Mouse (Mus musculus): ENCODE results near the gene 1700067K01Rik. TPM values are rescaled to one million over a fixed set of nuclear protein-coding genes. Genes with fewer than 3 reads are reported as not detected.

1700067K01Rik gene
- polyA plus RNA-seq, 1 experiment from 2014 or later = 0.52 TPM

GRCm38 (mm10) chr8:83971661-83972060 is 29.6 kb upstream of the 1700067K01Rik start:
- no peak overlapping the region; the same call in 1 of the 2 replicates for H3K27ac ChIP-seq (ENCODE audit: low read depth, low read length)
- H3K9ac ChIP-seq (ENCODE audit: low read depth, low read length) = peak overlapping the region; percentile 75
- H3K4me1 ChIP-seq (ENCODE audit: control insufficient read depth, insufficient read depth, low read length) = peaks cover 18% of the 10 kb centered on the region
- 73% methylated on average over 6 of the region's 6 CpGs for WGBS (ENCODE audit: insufficient replicate concordance)
- no peaks in the 10 kb centered on the region for H3K9me3 ChIP-seq (replicated peaks; ENCODE audit: control insufficient read depth, low read length)
- peak overlapping the region; percentile 98 for H3K4me3 ChIP-seq (ENCODE audit: low read depth, low read length)
- H3K4me2 ChIP-seq = peak overlapping the region; percentile 78
- ATAC-seq (replicated peaks; ENCODE audit: insufficient number of reproducible peaks, low FRiP score, low TSS enrichment) = no peak
- H3K27me3 ChIP-seq (ENCODE audit: control insufficient read depth, insufficient read depth, low read length) = no peaks in the 10 kb centered on the region
- H3K36me3 ChIP-seq (ENCODE audit: control insufficient read depth, insufficient read depth, low read length) = peaks cover 16% of the 10 kb centered on the region

- Histone ChIP-seq H3K4me1 (ENCODE audit: control insufficient read depth, insufficient read depth, low read length) (peaks cover 26% of the 10 kb centered on the region), H3K9ac (ENCODE audit: low read depth, low read length) (peak within 1 kb of the TSS; percentile 88), H3K27me3 (ENCODE audit: control insufficient read depth, insufficient read depth, low read length) (no peaks in the 10 kb centered on the region), H3K4me3 (ENCODE audit: low read depth, low read length) (peak within 1 kb of the TSS; percentile 98), H3K9me3 (replicated peaks; ENCODE audit: control insufficient read depth, low read length) (no peaks in the 10 kb centered on the region), H3K4me2 (peak within 1 kb of the TSS; percentile 90), H3K36me3 (ENCODE audit: control insufficient read depth, insufficient read depth, low read length) (peaks cover 16% of the 10 kb centered on the region), H3K27ac (ENCODE audit: low read depth, low read length) (peak within 1 kb of the TSS; percentile 68)
- peak; percentile 99 for ATAC-seq (replicated peaks; ENCODE audit: insufficient number of reproducible peaks, low FRiP score, low TSS enrichment)
- WGBS (ENCODE audit: insufficient replicate concordance) = under 1% methylated on average over 86 of the region's 94 CpGs
Observed at GRCm38 (mm10) chr8:83972150-83973120, 28.9 kb upstream of the 1700067K01Rik start, which contains the start of gene Prkaca. Gene Prkaca, plus strand, starts transcription at chr8:83972993.

GRCm38 (mm10) chr8:83973161-83974031 is 27.9 kb upstream of the 1700067K01Rik start:
- 4% methylated on average over 29 of the region's 37 CpGs for WGBS (ENCODE audit: insufficient replicate concordance)
- Histone ChIP-seq H3K36me3 (ENCODE audit: control insufficient read depth, insufficient read depth, low read length) (peaks cover 12% of the 10 kb centered on the region), H3K9me3 (replicated peaks; ENCODE audit: control insufficient read depth, low read length) (no peaks in the 10 kb centered on the region), H3K4me2 (peak overlapping the region; percentile 90), H3K27me3 (ENCODE audit: control insufficient read depth, insufficient read depth, low read length) (no peaks in the 10 kb centered on the region), H3K9ac (ENCODE audit: low read depth, low read length) (peak overlapping the region; percentile 88), H3K27ac (ENCODE audit: low read depth, low read length) (peak overlapping the region; percentile 68), H3K4me3 (ENCODE audit: low read depth, low read length) (peak overlapping the region; percentile 98), H3K4me1 (ENCODE audit: control insufficient read depth, insufficient read depth, low read length) (peaks cover 34% of the 10 kb centered on the region)
- peak; percentile 18; the same call in 1 of the 2 replicates for ATAC-seq (replicated peaks; ENCODE audit: insufficient number of reproducible peaks, low FRiP score, low TSS enrichment)

- Histone ChIP-seq H3K9me3 (replicated peaks; ENCODE audit: control insufficient read depth, low read length) (no peaks in the 10 kb centered on the region), H3K27me3 (ENCODE audit: control insufficient read depth, insufficient read depth, low read length) (no peaks in the 10 kb centered on the region), H3K27ac (ENCODE audit: low read depth, low read length) (no peak overlapping the region), H3K36me3 (ENCODE audit: control insufficient read depth, insufficient read depth, low read length) (peaks cover 6% of the 10 kb centered on the region), H3K4me3 (ENCODE audit: low read depth, low read length) (no peak overlapping the region; the same call in 1 of the 2 replicates), H3K4me1 (ENCODE audit: control insufficient read depth, insufficient read depth, low read length) (peaks cover 44% of the 10 kb centered on the region), H3K4me2 (peak overlapping the region; percentile 90), H3K9ac (ENCODE audit: low read depth, low read length) (0 out of 2 replicates have a peak overlapping the region, but pooled peaks have one; percentile 16)
- no peak for ATAC-seq (replicated peaks; ENCODE audit: insufficient number of reproducible peaks, low FRiP score, low TSS enrichment)
- WGBS (ENCODE audit: insufficient replicate concordance) = 65% methylated on average over 4 of the region's 4 CpGs
Observed at GRCm38 (mm10) chr8:83974521-83974920, 26.8 kb upstream of the 1700067K01Rik start.

GRCm38 (mm10) chr8:83976101-83976630 is 25.1 kb upstream of the 1700067K01Rik start:
- Histone ChIP-seq H3K4me1 (ENCODE audit: control insufficient read depth, insufficient read depth, low read length) (peaks cover 57% of the 10 kb centered on the region), H3K9me3 (replicated peaks; ENCODE audit: control insufficient read depth, low read length) (no peaks in the 10 kb centered on the region), H3K9ac (ENCODE audit: low read depth, low read length) (no peak overlapping the region), H3K27me3 (ENCODE audit: control insufficient read depth, insufficient read depth, low read length) (no peaks in the 10 kb centered on the region), H3K36me3 (ENCODE audit: control insufficient read depth, insufficient read depth, low read length) (peaks cover 6% of the 10 kb centered on the region), H3K4me2 (no peak overlapping the region), H3K27ac (ENCODE audit: low read depth, low read length) (no peak overlapping the region), H3K4me3 (ENCODE audit: low read depth, low read length) (no peak overlapping the region)
- 82% methylated on average over 4 of the region's 4 CpGs for WGBS (ENCODE audit: insufficient replicate concordance)
- ATAC-seq (replicated peaks; ENCODE audit: insufficient number of reproducible peaks, low FRiP score, low TSS enrichment) = no peak

GRCm38 (mm10) chr8:83976779-83977350 is 24.4 kb upstream of the 1700067K01Rik start:
- peaks cover 12% of the 10 kb centered on the region for H3K36me3 ChIP-seq (ENCODE audit: control insufficient read depth, insufficient read depth, low read length)
- H3K27ac ChIP-seq (ENCODE audit: low read depth, low read length) = no peak overlapping the region; the same call in 1 of the 2 replicates
- no peaks in the 10 kb centered on the region for H3K27me3 ChIP-seq (ENCODE audit: control insufficient read depth, insufficient read depth, low read length)
- no peak overlapping the region for H3K4me2 ChIP-seq
- WGBS (ENCODE audit: insufficient replicate concordance) = 85% methylated on average over 5 of the region's 5 CpGs
- no peak overlapping the region for H3K9ac ChIP-seq (ENCODE audit: low read depth, low read length)
- ATAC-seq (replicated peaks; ENCODE audit: insufficient number of reproducible peaks, low FRiP score, low TSS enrichment) = no peak
- H3K9me3 ChIP-seq (replicated peaks; ENCODE audit: control insufficient read depth, low read length) = no peaks in the 10 kb centered on the region
- H3K4me1 ChIP-seq (ENCODE audit: control insufficient read depth, insufficient read depth, low read length) = peaks cover 55% of the 10 kb centered on the region
- no peak overlapping the region for H3K4me3 ChIP-seq (ENCODE audit: low read depth, low read length)

- Histone ChIP-seq H3K27me3 (ENCODE audit: control insufficient read depth, insufficient read depth, low read length) (no peaks in the 10 kb centered on the region), H3K4me1 (ENCODE audit: control insufficient read depth, insufficient read depth, low read length) (peaks cover 53% of the 10 kb centered on the region), H3K4me3 (ENCODE audit: low read depth, low read length) (no peak overlapping the region), H3K4me2 (no peak overlapping the region), H3K36me3 (ENCODE audit: control insufficient read depth, insufficient read depth, low read length) (peaks cover 16% of the 10 kb centered on the region), H3K9me3 (replicated peaks; ENCODE audit: control insufficient read depth, low read length) (no peaks in the 10 kb centered on the region), H3K27ac (ENCODE audit: low read depth, low read length) (no peak overlapping the region), H3K9ac (ENCODE audit: low read depth, low read length) (no peak overlapping the region)
- WGBS (ENCODE audit: insufficient replicate concordance) = 44% methylated on average over 6 of the region's 6 CpGs
- ATAC-seq (replicated peaks; ENCODE audit: insufficient number of reproducible peaks, low FRiP score, low TSS enrichment) = no peak
Observed at GRCm38 (mm10) chr8:83977646-83978045, 23.7 kb upstream of the 1700067K01Rik start.

GRCm38 (mm10) chr8:83978200-83978599 is 23.1 kb upstream of the 1700067K01Rik start:
- no peak for ATAC-seq (replicated peaks; ENCODE audit: insufficient number of reproducible peaks, low FRiP score, low TSS enrichment)

More at GRCm38 (mm10) chr8:83978200-83978599, 23.1 kb upstream of the 1700067K01Rik start:
- Histone ChIP-seq H3K36me3 (ENCODE audit: control insufficient read depth, insufficient read depth, low read length) (peaks cover 20% of the 10 kb centered on the region), H3K27ac (ENCODE audit: low read depth, low read length) (no peak overlapping the region), H3K27me3 (ENCODE audit: control insufficient read depth, insufficient read depth, low read length) (no peaks in the 10 kb centered on the region), H3K4me3 (ENCODE audit: low read depth, low read length) (no peak overlapping the region), H3K4me2 (no peak overlapping the region), H3K4me1 (ENCODE audit: control insufficient read depth, insufficient read depth, low read length) (peaks cover 53% of the 10 kb centered on the region), H3K9ac (ENCODE audit: low read depth, low read length) (no peak overlapping the region), H3K9me3 (replicated peaks; ENCODE audit: control insufficient read depth, low read length) (no peaks in the 10 kb centered on the region)
- WGBS (ENCODE audit: insufficient replicate concordance) = 61% methylated on average over 9 of the region's 9 CpGs

Data from heart, embryonic 11.5 days (tissue).